Mouse (Mus musculus) C2C12 (cell line): ENCODE results near the gene Prkce. TPM values are rescaled to one million over a fixed set of nuclear protein-coding genes. Genes with fewer than 3 reads are reported as not detected.
A peak's percentile ranks its signal among the peaks of the same experiment; 100 is the strongest.

Experiments
- H3K27me3 ChIP-seq: one replicate; pipeline ENCODE4 v1.6.1; 2011; ENCODE audit not compliant: control insufficient read depth, insufficient read depth, insufficient read length
- H3K36me3 ChIP-seq: one replicate; pipeline ENCODE4 v1.6.1; 2011; ENCODE audit not compliant: control insufficient read depth, insufficient read depth
- H3K4me3 ChIP-seq: one replicate; pipeline ENCODE4 v1.5.1; 2011; ENCODE audit warnings: mild to moderate bottlenecking, control low read depth; ENCODE audit not compliant: poor library complexity, insufficient read depth, severe bottlenecking
- H3K79me2 ChIP-seq: one replicate; pipeline ENCODE4 v1.6.1; 2011; ENCODE audit not compliant: control insufficient read depth, insufficient read depth
- H3K79me3 ChIP-seq: one replicate; pipeline ENCODE4 v1.6.1; 2011; ENCODE audit warnings: low read depth, control low read depth
- H3ac ChIP-seq: one replicate; pipeline ENCODE3; 2011; ENCODE audit warnings: low read depth; ENCODE audit not compliant: control insufficient read depth, insufficient read length
- CEBPB ChIP-seq: IDR thresholded peaks from one replicate; pipeline ENCODE4 v1.6.1; 2011; ENCODE audit warnings: low read depth, mild to moderate bottlenecking, control low read depth, moderate library complexity
- CTCF ChIP-seq: IDR thresholded peaks from one replicate; pipeline ENCODE4 v1.5.1; 2011; ENCODE audit not compliant: control insufficient read depth, insufficient read depth, insufficient read length
- FOSL1 ChIP-seq: IDR thresholded peaks from one replicate; pipeline ENCODE4 v1.8.0; 2011; ENCODE audit warnings: mild to moderate bottlenecking, low read length; ENCODE audit not compliant: poor library complexity, insufficient read depth, severe bottlenecking
- MAX ChIP-seq: IDR thresholded peaks from one replicate; pipeline ENCODE4 v1.6.1; 2011; ENCODE audit warnings: mild to moderate bottlenecking, control low read depth
- MYOD1 ChIP-seq: IDR thresholded peaks from one replicate; pipeline ENCODE4 v1.6.1; 2011; ENCODE audit warnings: low read depth; ENCODE audit not compliant: control insufficient read depth, insufficient read length
- MYOG ChIP-seq: IDR thresholded peaks from one replicate; pipeline ENCODE4 v1.6.1; 2011; ENCODE audit not compliant: control insufficient read depth, insufficient read length; ENCODE audit errors: extremely low read depth
- USF1 ChIP-seq: IDR thresholded peaks from one replicate; pipeline ENCODE4 v1.6.1; 2011; ENCODE audit warnings: low read depth, mild to moderate bottlenecking, control low read depth, moderate library complexity
- polyA plus RNA-seq: library from polyadenylated mRNA; unstranded; fragments of >200 nt; fragmentation: generic; extraction: Trizol; gene quantifications from one replicate; pipeline ENCODE4 v1.2.1, GENCODE M21; 2012; ENCODE audit warnings: missing spikeins

The Prkce gene
- polyA plus RNA-seq, 1 experiment = 1.4 TPM

GRCm38 (mm10) chr17:86676909-86677308 is 509.3 kb downstream of the Prkce start:
- Histone ChIP-seq H3K36me3 (no peaks in the 10 kb centered on the region), H3K79me3 (no peaks in the 10 kb centered on the region), H3K27me3 (no peaks in the 10 kb centered on the region), H3K4me3 (no peak overlapping the region), H3ac (no peak overlapping the region), H3K79me2 (no peaks in the 10 kb centered on the region)
- TF ChIP-seq MYOG = no peak
- TF ChIP-seq CEBPB = no peak
- TF ChIP-seq CTCF = no peak
- no peak for TF ChIP-seq MAX
- TF ChIP-seq MYOD1 = no peak
- TF ChIP-seq USF1 = no peak
- no peak for TF ChIP-seq FOSL1

GRCm38 (mm10) chr17:86685263-86685662 is 517.7 kb downstream of the Prkce start:
- Histone ChIP-seq H3K79me3 (no peaks in the 10 kb centered on the region), H3K27me3 (no peaks in the 10 kb centered on the region), H3K4me3 (no peak overlapping the region), H3ac (no peak overlapping the region), H3K36me3 (no peaks in the 10 kb centered on the region), H3K79me2 (no peaks in the 10 kb centered on the region)
- TF ChIP-seq MYOG (no peak), FOSL1 (no peak), CTCF (no peak), MYOD1 (no peak), CEBPB (no peak), MAX (no peak), USF1 (no peak)

GRCm38 (mm10) chr17:86687021-86687420 is 519.4 kb downstream of the Prkce start:
- no peaks in the 10 kb centered on the region for H3K79me2 ChIP-seq
- no peaks in the 10 kb centered on the region for H3K27me3 ChIP-seq
- H3K79me3 ChIP-seq = no peaks in the 10 kb centered on the region
- no peak overlapping the region for H3ac ChIP-seq
- TF ChIP-seq CEBPB (no peak), MYOD1 (no peak), FOSL1 (no peak), MYOG (no peak)
- H3K36me3 ChIP-seq = no peaks in the 10 kb centered on the region
- no peak overlapping the region for H3K4me3 ChIP-seq

- no peaks in the 10 kb centered on the region for H3K27me3 ChIP-seq
- H3K79me3 ChIP-seq = no peaks in the 10 kb centered on the region
- H3ac ChIP-seq = no peak overlapping the region
- TF ChIP-seq MYOG = no peak
- H3K79me2 ChIP-seq = no peaks in the 10 kb centered on the region
- no peak overlapping the region for H3K4me3 ChIP-seq
- H3K36me3 ChIP-seq = no peaks in the 10 kb centered on the region
These were observed 523.3 kb downstream of the Prkce start for GRCm38 (mm10) chr17:86690871-86691390.

- no peaks in the 10 kb centered on the region for H3K36me3 ChIP-seq
- no peak overlapping the region for H3K4me3 ChIP-seq
These were observed 530.2 kb downstream of the Prkce start for GRCm38 (mm10) chr17:86697751-86698150.

GRCm38 (mm10) chr17:86703336-86703735 is 535.8 kb downstream of the Prkce start:
- no peaks in the 10 kb centered on the region for H3K79me2 ChIP-seq
- no peaks in the 10 kb centered on the region for H3K27me3 ChIP-seq
- H3K36me3 ChIP-seq = no peaks in the 10 kb centered on the region
- no peak overlapping the region for H3ac ChIP-seq
- TF ChIP-seq MYOG (no peak), MYOD1 (no peak), MAX (no peak), CTCF (no peak), USF1 (no peak), CEBPB (no peak), FOSL1 (no peak)
- H3K4me3 ChIP-seq = no peak overlapping the region
- H3K79me3 ChIP-seq = no peaks in the 10 kb centered on the region

More at GRCm38 (mm10) chr17:86697751-86698150, 530.2 kb downstream of the Prkce start:
- H3K27me3 ChIP-seq = no peaks in the 10 kb centered on the region
- TF ChIP-seq USF1 (peak; percentile 28), FOSL1 (no peak)
- H3K79me2 ChIP-seq = no peaks in the 10 kb centered on the region
- H3ac ChIP-seq = no peak overlapping the region
- no peaks in the 10 kb centered on the region for H3K79me3 ChIP-seq
